Mouse (Mus musculus): Measurements from ENCODE around the gene Tbc1d2. TPM values are rescaled to one million over a fixed set of nuclear protein-coding genes. Genes with fewer than 3 reads are reported as not detected.

Tbc1d2 gene
- 0.40 and 0.55 TPM in 2 replicates for total RNA-seq (2014; rRNA removed)
- 0.94 and 1.3 TPM in 2 replicates for polyA plus RNA-seq (2012; rRNA removed)

DNA sequence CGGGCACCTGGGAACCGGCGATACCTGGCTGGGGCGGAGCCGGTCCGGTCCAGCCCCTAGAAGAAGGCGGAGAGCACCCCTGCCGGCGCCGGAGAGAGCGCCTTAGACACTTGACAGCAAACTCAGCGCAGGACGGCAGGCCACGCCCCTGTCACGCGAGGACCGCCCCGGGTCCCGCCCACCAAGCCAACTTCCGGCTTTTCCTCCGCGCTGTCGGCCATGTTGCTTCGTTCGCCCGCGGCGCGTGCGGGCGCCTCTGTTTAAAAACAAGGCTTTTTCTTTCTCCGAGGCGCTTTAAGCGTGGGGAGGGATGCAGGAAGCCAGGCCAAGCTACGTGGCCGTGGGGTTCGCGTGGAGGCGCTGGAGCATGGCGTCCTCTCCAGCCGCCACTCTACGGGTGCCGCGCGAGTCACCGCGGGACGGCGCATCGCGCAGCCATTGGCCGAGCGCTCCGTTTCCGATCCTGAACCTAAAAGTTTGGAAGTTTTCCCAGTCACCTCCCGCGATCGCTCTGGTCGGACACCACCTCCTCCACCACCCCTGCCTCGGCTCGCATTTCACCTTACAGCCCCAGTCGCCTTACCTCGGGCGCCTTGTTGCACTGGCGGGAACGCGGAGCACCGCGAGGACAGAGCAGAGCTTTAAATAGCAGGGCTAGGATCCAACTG, at the start of gene Tbc1d2:
TSS of gene Tbc1d2 (minus strand) at position 124 of the 668 bp plus-strand sequence.
- H3K36me3 ChIP-seq (ENCODE audit: control insufficient read depth, insufficient read depth, low read length): no peaks in the 10 kb centered on the region
- H3K4me3 ChIP-seq (ENCODE audit: insufficient read depth, low read depth, low read length): peak within 1 kb of the TSS; percentile 87
- H3K79me2 ChIP-seq (ENCODE audit: control insufficient read depth, insufficient read depth, low read length): no peaks in the 10 kb centered on the region
- peak within 1 kb of the TSS; percentile 80 for H3K9ac ChIP-seq (ENCODE audit: low read depth, low read length)
- H3K4me1 ChIP-seq (ENCODE audit: control insufficient read depth, insufficient read depth, low read length): peaks cover 4% of the 10 kb centered on the region; the same call in 1 of the 2 replicates
- H3K27me3 ChIP-seq (ENCODE audit: control insufficient read depth, insufficient read depth, low read length): no peaks in the 10 kb centered on the region
- H3K27ac ChIP-seq (replicated peaks; ENCODE audit: insufficient read depth, low read depth, low read length): peak within 1 kb of the TSS; percentile 83
- DNase-seq (ENCODE audit: extremely low read depth, low read depth, low spot score): peak; percentile 80
- under 1% methylated on average over 69 of the region's 69 CpGs for WGBS
- TF ChIP-seq CTCF (IDR thresholded peaks at IDR 0.05; ENCODE audit: low read depth, low read length) (peak; percentile 53), POLR2A (IDR thresholded peaks at IDR 0.05; ENCODE audit: extremely low read depth, insufficient read depth, low read length) (peak; percentile 42; the same call in 1 of the 2 replicates)

DNA sequence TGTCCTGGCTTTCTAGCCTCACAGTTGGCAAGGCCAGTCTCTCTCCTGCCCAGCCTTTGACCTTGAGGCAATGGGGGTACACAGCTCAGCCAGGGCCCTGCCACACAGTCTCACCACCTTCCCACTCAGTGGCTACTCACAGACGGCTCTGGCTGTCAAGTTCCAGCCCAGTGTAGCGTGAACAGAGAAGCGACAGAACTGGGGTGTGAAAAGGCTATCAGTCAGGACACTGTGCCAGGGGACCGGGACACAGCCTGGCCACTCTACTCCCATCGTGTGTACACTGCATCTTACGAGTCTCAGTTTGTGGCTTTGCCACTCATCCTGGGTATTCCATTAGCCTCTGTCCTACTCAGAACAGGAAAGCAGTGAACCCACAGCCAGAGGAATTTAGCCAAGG, 46.5 kb upstream of the Tbc1d2 start:
- Histone ChIP-seq H3K36me3 (ENCODE audit: control insufficient read depth, insufficient read depth, low read length) (no peaks in the 10 kb centered on the region), H3K79me2 (ENCODE audit: control insufficient read depth, insufficient read depth, low read length) (no peaks in the 10 kb centered on the region), H3K27ac (replicated peaks; ENCODE audit: insufficient read depth, low read depth, low read length) (no peak overlapping the region), H3K4me1 (ENCODE audit: control insufficient read depth, insufficient read depth, low read length) (no peaks in the 10 kb centered on the region), H3K9ac (ENCODE audit: low read depth, low read length) (no peak overlapping the region), H3K4me3 (ENCODE audit: insufficient read depth, low read depth, low read length) (no peak overlapping the region), H3K27me3 (ENCODE audit: control insufficient read depth, insufficient read depth, low read length) (no peaks in the 10 kb centered on the region)
- no peak for TF ChIP-seq POLR2A (IDR thresholded peaks at IDR 0.05; ENCODE audit: extremely low read depth, insufficient read depth, low read length)
- no peak for TF ChIP-seq CTCF (IDR thresholded peaks at IDR 0.05; ENCODE audit: low read depth, low read length)
- WGBS: 82% methylated on average over 6 of the region's 6 CpGs
- DNase-seq (ENCODE audit: extremely low read depth, low read depth, low spot score): no peak

DNA sequence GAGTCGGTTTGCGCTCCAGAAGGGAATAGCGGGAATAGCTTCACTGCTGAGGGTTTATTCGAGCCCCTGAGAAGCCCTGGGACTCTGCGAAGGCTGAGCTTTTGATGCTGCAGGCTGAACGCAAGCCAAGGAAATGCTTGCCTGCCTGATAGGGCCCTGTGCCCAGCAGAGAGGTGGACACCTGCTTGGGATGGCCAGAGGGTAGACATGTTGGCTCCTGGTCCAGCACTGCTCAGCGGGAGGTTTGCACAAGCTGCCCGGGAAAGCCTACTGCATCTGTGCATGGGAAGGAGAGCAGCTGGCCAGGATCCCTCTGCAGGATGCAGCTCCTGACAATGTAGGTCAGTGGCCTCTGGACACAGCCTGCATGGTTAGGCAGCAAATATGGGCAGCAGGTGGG, 40.6 kb upstream of the Tbc1d2 start:
- Histone ChIP-seq H3K27ac (replicated peaks; ENCODE audit: insufficient read depth, low read depth, low read length) (no peak overlapping the region), H3K79me2 (ENCODE audit: control insufficient read depth, insufficient read depth, low read length) (no peaks in the 10 kb centered on the region), H3K27me3 (ENCODE audit: control insufficient read depth, insufficient read depth, low read length) (no peaks in the 10 kb centered on the region), H3K4me3 (ENCODE audit: insufficient read depth, low read depth, low read length) (no peak overlapping the region), H3K9ac (ENCODE audit: low read depth, low read length) (no peak overlapping the region), H3K36me3 (ENCODE audit: control insufficient read depth, insufficient read depth, low read length) (no peaks in the 10 kb centered on the region), H3K4me1 (ENCODE audit: control insufficient read depth, insufficient read depth, low read length) (no peaks in the 10 kb centered on the region)
- TF ChIP-seq CTCF (IDR thresholded peaks at IDR 0.05; ENCODE audit: low read depth, low read length) (no peak), POLR2A (IDR thresholded peaks at IDR 0.05; ENCODE audit: extremely low read depth, insufficient read depth, low read length) (no peak)
- DNase-seq (ENCODE audit: extremely low read depth, low read depth, low spot score): no peak
- 84% methylated on average over 8 of the region's 8 CpGs for WGBS

DNA sequence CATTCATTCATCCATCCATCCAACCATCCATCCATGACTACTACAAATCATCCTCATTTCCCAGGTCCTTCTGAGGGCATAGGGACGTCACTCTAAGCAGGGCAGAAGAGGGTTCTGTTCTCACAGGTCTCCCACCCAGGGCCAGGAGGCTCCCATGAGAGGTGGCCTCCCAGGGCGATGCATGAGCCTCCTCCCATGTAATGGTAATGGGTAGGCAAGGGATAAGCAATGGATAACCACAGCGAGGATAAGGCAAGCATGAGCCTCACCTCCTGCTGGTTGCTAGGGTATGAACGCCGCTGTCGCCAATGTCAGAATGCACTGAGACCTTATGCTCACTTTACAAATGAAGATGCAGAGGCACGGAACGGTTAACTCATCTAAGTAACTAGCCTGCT, 40.0 kb upstream of the Tbc1d2 start:
- Histone ChIP-seq H3K9ac (ENCODE audit: low read depth, low read length) (no peak overlapping the region), H3K36me3 (ENCODE audit: control insufficient read depth, insufficient read depth, low read length) (no peaks in the 10 kb centered on the region), H3K27ac (replicated peaks; ENCODE audit: insufficient read depth, low read depth, low read length) (no peak overlapping the region), H3K4me3 (ENCODE audit: insufficient read depth, low read depth, low read length) (no peak overlapping the region), H3K4me1 (ENCODE audit: control insufficient read depth, insufficient read depth, low read length) (no peaks in the 10 kb centered on the region), H3K27me3 (ENCODE audit: control insufficient read depth, insufficient read depth, low read length) (no peaks in the 10 kb centered on the region), H3K79me2 (ENCODE audit: control insufficient read depth, insufficient read depth, low read length) (no peaks in the 10 kb centered on the region)
- TF ChIP-seq CTCF (IDR thresholded peaks at IDR 0.05; ENCODE audit: low read depth, low read length): no peak
- no peak for TF ChIP-seq POLR2A (IDR thresholded peaks at IDR 0.05; ENCODE audit: extremely low read depth, insufficient read depth, low read length)
- 87% methylated on average over 8 of the region's 8 CpGs for WGBS
- DNase-seq (ENCODE audit: extremely low read depth, low read depth, low spot score): no peak

DNA sequence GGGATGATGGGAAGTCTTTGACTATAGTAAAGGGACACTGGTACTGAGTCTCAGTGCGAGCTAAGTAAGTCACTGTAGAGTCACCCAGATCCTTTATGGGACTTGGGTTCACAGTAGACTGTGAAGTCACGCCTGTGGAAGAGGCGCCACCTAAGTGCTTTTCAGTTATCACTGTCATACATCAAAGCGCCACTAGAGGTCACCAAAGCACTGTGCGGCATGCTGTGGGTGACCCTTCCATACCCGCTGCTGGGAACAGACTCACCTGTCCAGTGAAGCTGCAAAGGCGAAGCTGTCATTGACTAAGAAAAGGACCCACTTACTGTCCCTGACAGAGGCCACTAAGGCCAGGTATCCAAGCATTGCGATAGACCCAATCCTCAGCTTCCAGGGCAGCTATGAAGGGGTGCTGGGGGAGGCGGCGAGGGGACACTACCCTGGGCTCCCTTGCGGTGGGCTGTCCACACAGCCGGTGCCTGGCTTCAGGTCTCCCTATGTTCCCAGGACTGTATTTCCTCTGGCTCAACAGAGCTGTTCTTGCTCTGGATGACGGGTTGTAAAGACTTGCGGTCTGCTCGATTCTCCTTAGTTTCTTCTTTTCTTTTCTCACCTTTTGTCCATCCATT, 39.5 kb upstream of the Tbc1d2 start:
- TF ChIP-seq POLR2A (IDR thresholded peaks at IDR 0.05; ENCODE audit: extremely low read depth, insufficient read depth, low read length): no peak
- peak; percentile 96 for TF ChIP-seq CTCF (IDR thresholded peaks at IDR 0.05; ENCODE audit: low read depth, low read length)
- DNase-seq (ENCODE audit: extremely low read depth, low read depth, low spot score): peak; percentile 28
- no peak overlapping the region for H3K4me3 ChIP-seq (ENCODE audit: insufficient read depth, low read depth, low read length)
- WGBS: 49% methylated on average over 15 of the region's 15 CpGs
- no peak overlapping the region for H3K27ac ChIP-seq (replicated peaks; ENCODE audit: insufficient read depth, low read depth, low read length)
- no peaks in the 10 kb centered on the region for H3K27me3 ChIP-seq (ENCODE audit: control insufficient read depth, insufficient read depth, low read length)
- no peaks in the 10 kb centered on the region for H3K4me1 ChIP-seq (ENCODE audit: control insufficient read depth, insufficient read depth, low read length)
- no peak overlapping the region for H3K9ac ChIP-seq (ENCODE audit: low read depth, low read length)
- no peaks in the 10 kb centered on the region for H3K79me2 ChIP-seq (ENCODE audit: control insufficient read depth, insufficient read depth, low read length)
- H3K36me3 ChIP-seq (ENCODE audit: control insufficient read depth, insufficient read depth, low read length): no peaks in the 10 kb centered on the region

Measured in liver, adult 2 months (tissue).